Mouse (Mus musculus): ENCODE measurements around the gene Shox2. TPM values are rescaled to one million over a fixed set of nuclear protein-coding genes. Genes with fewer than 3 reads are reported as not detected.

Gene Shox2
- total RNA-seq, 2 experiments from 2014 or later = not detected

DNA sequence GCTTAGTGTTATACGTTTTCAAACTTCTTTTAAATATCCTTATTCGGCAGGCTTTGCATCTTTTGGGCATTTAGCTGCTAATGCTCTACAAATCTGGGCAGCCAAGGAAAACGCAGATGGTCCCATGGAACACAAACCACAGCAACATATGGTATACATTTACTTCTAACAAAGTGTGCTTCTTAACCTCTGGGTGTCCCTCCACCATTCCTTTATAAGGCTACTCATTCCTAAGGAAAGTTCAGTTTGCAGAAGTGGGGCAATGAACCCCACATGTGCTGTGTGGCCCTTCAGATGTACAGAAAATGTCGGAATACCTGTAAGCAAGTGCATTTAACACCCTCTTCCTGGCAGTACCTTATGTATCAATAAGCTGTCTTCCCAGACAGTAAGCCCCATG is 14.1 kb downstream of the Shox2 start:
- ATAC-seq (ENCODE audit: poor library complexity, severe bottlenecking) = no peak

DNA sequence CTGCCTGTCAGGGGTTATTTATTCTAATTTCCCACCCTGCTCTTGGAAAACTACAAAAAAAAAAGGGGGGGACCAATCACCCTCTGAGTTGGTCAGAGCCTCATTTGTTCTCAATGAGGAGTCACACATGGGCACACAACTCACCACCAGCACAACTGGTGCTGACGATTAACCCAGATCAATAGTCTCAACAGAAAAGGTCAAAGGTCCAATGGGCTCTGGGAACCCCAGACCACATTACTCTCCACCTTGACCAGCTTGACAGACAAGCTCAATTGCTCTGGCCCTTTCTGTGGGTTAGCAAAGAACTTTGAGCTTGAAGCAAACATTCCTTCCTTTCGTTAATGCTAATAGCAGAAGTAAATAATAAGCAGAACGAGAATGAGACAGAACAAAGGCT is 16.7 kb downstream of the Shox2 start:
- no peak for ATAC-seq (ENCODE audit: poor library complexity, severe bottlenecking)

DNA sequence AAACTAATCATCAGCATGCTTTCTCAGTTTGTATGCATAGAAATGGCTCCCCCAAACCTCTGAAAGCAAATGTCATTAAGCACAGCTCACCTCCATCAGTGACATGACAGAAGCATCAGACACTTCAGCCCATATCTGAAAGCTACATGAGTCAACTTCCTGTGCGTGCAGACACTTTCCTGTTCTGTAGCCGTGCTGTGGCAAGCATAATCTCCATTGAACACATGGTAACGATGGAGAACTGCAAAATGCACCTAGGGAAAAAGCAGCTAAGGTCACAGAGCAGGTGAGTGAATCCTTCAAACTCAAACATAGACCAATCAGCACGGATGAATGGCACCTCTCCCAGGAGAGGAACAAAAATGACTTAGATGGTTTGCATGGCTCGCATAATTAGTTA is 21.6 kb downstream of the Shox2 start:
- ATAC-seq (ENCODE audit: poor library complexity, severe bottlenecking) = no peak

DNA sequence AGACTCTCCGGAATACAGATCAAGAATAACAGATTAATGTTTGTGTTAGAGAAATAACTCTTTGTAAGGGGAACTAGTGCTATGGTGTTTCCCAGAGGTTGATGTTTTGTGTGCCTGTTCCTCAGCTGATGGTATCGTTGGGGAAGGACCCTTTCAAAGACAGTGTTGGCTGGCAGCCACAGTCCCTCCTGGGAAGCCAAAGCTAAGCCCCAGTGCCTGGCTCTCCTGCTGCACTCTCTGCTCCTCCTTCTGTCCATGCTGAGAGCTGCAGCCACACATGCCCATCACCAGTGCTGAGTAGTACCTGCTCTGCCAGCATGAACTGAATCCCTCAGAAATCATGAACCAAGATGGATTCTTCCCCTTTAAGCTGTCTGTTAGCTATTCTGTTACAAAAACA is 26.4 kb downstream of the Shox2 start:
- ATAC-seq (ENCODE audit: poor library complexity, severe bottlenecking) = no peak

DNA sequence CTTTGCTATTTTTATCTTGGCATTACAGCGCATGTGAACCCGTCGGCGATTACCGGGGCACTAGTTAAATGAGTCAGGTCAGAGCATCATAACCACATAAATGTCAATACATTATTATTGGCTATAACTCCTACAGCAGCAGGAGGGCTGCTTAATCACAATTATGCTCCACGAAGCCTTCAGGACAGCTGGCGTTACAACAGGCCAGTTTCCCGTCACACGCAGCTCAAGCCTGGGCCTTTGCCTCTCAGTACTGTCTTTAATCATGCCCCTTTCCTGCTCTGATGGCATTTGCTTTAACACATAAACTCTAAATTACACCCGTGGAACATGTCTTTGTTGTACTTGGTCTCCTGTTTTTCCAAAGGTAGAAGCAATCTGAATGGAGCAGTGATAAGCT is 41.9 kb downstream of the Shox2 start:
- ATAC-seq (ENCODE audit: poor library complexity, severe bottlenecking) = no peak

DNA sequence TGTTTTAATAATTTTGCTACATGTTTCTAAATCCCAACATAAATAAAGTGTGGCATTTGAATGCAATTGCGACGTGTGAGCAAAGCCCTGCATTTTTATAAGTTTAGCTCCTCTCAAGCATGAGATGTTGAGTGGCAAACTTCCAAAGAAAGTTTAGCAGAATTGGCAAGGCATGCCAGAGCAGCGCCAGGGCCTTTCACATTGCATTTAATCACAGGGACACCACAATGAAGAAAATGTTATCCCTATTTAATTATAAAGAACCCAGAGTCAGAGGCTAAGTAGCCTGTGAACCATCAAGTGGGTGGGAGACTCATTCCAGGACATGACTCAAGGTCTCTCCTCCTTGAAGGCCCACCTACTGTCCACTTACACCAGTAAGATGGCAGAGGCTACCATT is 59.1 kb downstream of the Shox2 start:
- ATAC-seq (ENCODE audit: poor library complexity, severe bottlenecking) = no peak

Other genes starting within 250 kb of the Shox2 start
- gene Rsrc1, start 381 bp downstream of the Shox2 start, total RNA-seq (2015) = 22.0 and 22.8 TPM in 2 replicates
- gene Rsrc1, start 381 bp downstream of the Shox2 start, total RNA-seq (2017) = 28.6 and 32.6 TPM in 2 replicates